Mouse (Mus musculus) heart, adult 2 months (tissue): ENCODE data around the gene Npnt.

Source experiments
- CTCF ChIP-seq: fragments of 200-600 bp; IDR thresholded peaks from 2 replicates; pipeline ENCODE4 v1.8.1; 2022; ENCODE audit warnings: antibody characterized with exemption, mild to moderate bottlenecking, moderate library complexity
- POLR2A ChIP-seq: fragments of 200-500 bp; IDR thresholded peaks from 2 replicates; pipeline ENCODE4 v1.6.1; 2011; ENCODE audit warnings: mild to moderate bottlenecking, low read depth, low read length, control low read depth; ENCODE audit not compliant: insufficient read depth

- TF ChIP-seq CTCF (no peak), POLR2A (no peak)
These were observed 37.7 kb downstream of the Npnt start for GRCm38 (mm10) chr3:132912420-132912819.
